8 mouse cellular contexts compared by ENCODE assay signal in genomic region chr2:65414237-65414636, GRCm38 (mm10). TPM values are rescaled to one million over a fixed set of nuclear protein-coding genes. Genes with fewer than 3 reads are reported as not detected.
A peak's percentile ranks its signal among the peaks of the same experiment; 100 is the strongest.
DNase-seq lines count a peak whose midpoint lies in the region; ATAC-seq and TF ChIP-seq lines count a peak whose summit lies in the region.

No protein-coding gene starts in this region.

- TF ChIP-seq CTCF in ES-Bruce4 (IDR thresholded peaks at IDR 0.05; ENCODE audit: low read depth, low read length), result no peak
- no peak for TF ChIP-seq CTCF in heart, postnatal 0 days (IDR thresholded peaks at IDR 0.05; ENCODE audit: low read depth)

- H3K36me3 ChIP-seq in ES-Bruce4 (ENCODE audit: control insufficient read depth, insufficient read depth, low read length, poor library complexity, severe bottlenecking), result peaks cover 2% of the 10 kb centered on the region; the same call in 1 of the 2 replicates
- no peaks in the 10 kb centered on the region for H3K36me3 ChIP-seq in embryonic facial prominence, embryonic 10.5 days (replicated peaks)
- no peaks in the 10 kb centered on the region for H3K36me3 ChIP-seq in heart, postnatal 0 days (replicated peaks; ENCODE audit: control insufficient read depth, insufficient read depth, low read length)

- peaks cover 12% of the 10 kb centered on the region for H3K9me3 ChIP-seq in ES-Bruce4 (replicated peaks; ENCODE audit: control insufficient read depth, insufficient read depth, low read length, poor library complexity, severe bottlenecking)
- no peaks in the 10 kb centered on the region for H3K9me3 ChIP-seq in embryonic facial prominence, embryonic 10.5 days
- H3K9me3 ChIP-seq in heart, postnatal 0 days (replicated peaks; ENCODE audit: control insufficient read depth, low read length), result 0 out of 2 replicates have a peak, but pooled peaks cover 4% of the 10 kb centered on the region

- peak; percentile 68 for TF ChIP-seq EP300 in ES-Bruce4 (IDR thresholded peaks at IDR 0.05; ENCODE audit: insufficient read depth, low read depth, low read length)
- no peak for TF ChIP-seq EP300 in heart, postnatal 0 days (IDR thresholded peaks at IDR 0.05; ENCODE audit: low read depth)

- DNase-seq in 3134 (ENCODE audit: extremely low read depth, insufficient read length, low spot score), result peak; percentile 28
- DNase-seq in embryonic facial prominence, embryonic 10.5 days (ENCODE audit: low spot score), result peak; percentile 89
- peak; percentile 74 for DNase-seq in heart, postnatal 0 days (ENCODE audit: low spot score)
- peak; percentile 61 for DNase-seq in kidney, postnatal 14 days
- peak; percentile 69 for DNase-seq in lung, postnatal 10 days
- peak; percentile 5 for DNase-seq in ovary, postnatal 14 days (ENCODE audit: low spot score)
- no peak for DNase-seq in urinary bladder, postnatal 25 days (ENCODE audit: low spot score)

- no peak overlapping the region; the same call in 1 of the 2 replicates for H3K27ac ChIP-seq in ES-Bruce4 (ENCODE audit: insufficient read depth, low read length)
- peak overlapping the region; percentile 86 for H3K27ac ChIP-seq in embryonic facial prominence, embryonic 10.5 days (replicated peaks)
- peak overlapping the region; percentile 50 for H3K27ac ChIP-seq in heart, postnatal 0 days (ENCODE audit: low read depth)

- ATAC-seq in heart, postnatal 0 days (ENCODE audit: insufficient read depth, low read depth), result peak; percentile 93

- H3K4me3 ChIP-seq in ES-Bruce4 (ENCODE audit: low read depth, low read length), result no peak overlapping the region
- H3K4me3 ChIP-seq in embryonic facial prominence, embryonic 10.5 days, result peak overlapping the region; percentile 51
- peak overlapping the region; percentile 42 for H3K4me3 ChIP-seq in heart, postnatal 0 days (ENCODE audit: low read depth, low read length)

- 0 out of 2 replicates have a peak overlapping the region, but pooled peaks have one; percentile 72 for H3K9ac ChIP-seq in ES-Bruce4 (ENCODE audit: low read depth, poor library complexity, severe bottlenecking)
- peak overlapping the region; percentile 28; the same call in 1 of the 2 replicates for H3K9ac ChIP-seq in heart, postnatal 0 days (replicated peaks; ENCODE audit: low read depth, low read length)

- peak overlapping the region; percentile 70 for H3K4me2 ChIP-seq in heart, postnatal 0 days (ENCODE audit: low read depth, low read length)

- no peak for TF ChIP-seq POLR2A in ES-Bruce4 (IDR thresholded peaks at IDR 0.05; ENCODE audit: insufficient read depth, low read length)

- no peaks in the 10 kb centered on the region for H3K4me1 ChIP-seq in ES-Bruce4 (ENCODE audit: control insufficient read depth, insufficient read depth, low read length)
- H3K4me1 ChIP-seq in embryonic facial prominence, embryonic 10.5 days, result peaks cover 13% of the 10 kb centered on the region
- no peaks in the 10 kb centered on the region for H3K4me1 ChIP-seq in heart, postnatal 0 days (ENCODE audit: control insufficient read depth, insufficient read depth)

- under 1% methylated on average over 7 of the region's 7 CpGs for WGBS in embryonic facial prominence, embryonic 10.5 days
- WGBS in heart, postnatal 0 days, result 0% methylated on average over 7 of the region's 7 CpGs

- H3K27me3 ChIP-seq in ES-Bruce4 (ENCODE audit: control insufficient read depth, insufficient read depth, low read length, poor library complexity, severe bottlenecking), result no peaks in the 10 kb centered on the region
- no peaks in the 10 kb centered on the region for H3K27me3 ChIP-seq in embryonic facial prominence, embryonic 10.5 days (replicated peaks; ENCODE audit: low read depth, poor library complexity, severe bottlenecking)
- no peaks in the 10 kb centered on the region for H3K27me3 ChIP-seq in heart, postnatal 0 days (ENCODE audit: control insufficient read depth, insufficient read depth, low read length)

RNA-seq across cellular contexts. Expression of gene Slc38a11, which starts 50.4 kb away (rescaled TPM):
- polyA plus RNA-seq in ES-Bruce4 (2011; ENCODE audit: insufficient read depth, insufficient read length, low read depth, missing spikeins), result not detected in 2 replicates
- polyA plus RNA-seq in embryonic facial prominence, embryonic 10.5 days (2016; fragmentation: Nextera tagmentation; extraction: Ambion mirVana), result 0.29 and 0.42 TPM in 2 replicates
- total RNA-seq in heart, postnatal 0 days (2014; rRNA removed; ENCODE audit: low replicate concordance), result not detected in 2 replicates
- 0.41 and 0.44 TPM in 2 replicates for polyA plus RNA-seq in heart, postnatal 0 days (2015; fragmentation: Nextera tagmentation; extraction: Ambion mirVana)
